Mouse (Mus musculus) liver, adult 2 months (tissue): ENCODE results near the gene Arhgap42. TPM values are rescaled to one million over a fixed set of nuclear protein-coding genes. Genes with fewer than 3 reads are reported as not detected.
A peak's percentile ranks its signal among the peaks of the same experiment; 100 is the strongest.

Source experiments
- DNase-seq: peaks from one replicate; pipeline ENCODE4 v3.0.0-alpha.2; 2011; ENCODE audit warnings: low read depth, low spot score; ENCODE audit errors: extremely low read depth
- H3K27ac ChIP-seq: fragments of 200-500 bp; replicated peaks from 2 replicates; pipeline ENCODE4 v1.5.1; 2012; ENCODE audit warnings: low read depth, mild to moderate bottlenecking, control low read depth, inconsistent platforms, low read length; ENCODE audit not compliant: insufficient read depth
- H3K27me3 ChIP-seq: fragments of 200-500 bp; 2 replicates; pipeline ENCODE4 v1.6.1; 2012; ENCODE audit warnings: mild to moderate bottlenecking, moderate library complexity, low read length, inconsistent platforms; ENCODE audit not compliant: control insufficient read depth, insufficient read depth
- H3K36me3 ChIP-seq: fragments of 200-500 bp; 2 replicates; pipeline ENCODE4 v1.6.1; 2012; ENCODE audit warnings: low read length, inconsistent platforms; ENCODE audit not compliant: control insufficient read depth, insufficient read depth
- H3K4me1 ChIP-seq: fragments of 200-500 bp; 2 replicates; pipeline ENCODE4 v1.6.1; 2011; ENCODE audit warnings: low read length; ENCODE audit not compliant: control insufficient read depth, insufficient read depth
- H3K4me3 ChIP-seq: fragments of 200-500 bp; 2 replicates; pipeline ENCODE4 v1.5.1; 2011; ENCODE audit warnings: low read depth, mild to moderate bottlenecking, control low read depth, low read length, moderate library complexity; ENCODE audit not compliant: insufficient read depth
- H3K79me2 ChIP-seq: fragments of 200-500 bp; 2 replicates; pipeline ENCODE4 v1.6.1; 2012; ENCODE audit warnings: inconsistent platforms, mild to moderate bottlenecking, low read length, moderate library complexity; ENCODE audit not compliant: control insufficient read depth, insufficient read depth
- H3K9ac ChIP-seq: fragments of 200-500 bp; 2 replicates; pipeline ENCODE4 v1.6.1; 2012; ENCODE audit warnings: low read depth, mild to moderate bottlenecking, control low read depth, inconsistent platforms, low read length
- CTCF ChIP-seq: fragments of 200-500 bp; IDR thresholded peaks from 2 replicates; pipeline ENCODE4 v1.5.1; 2011; ENCODE audit warnings: low read depth, low read length, control low read depth
- POLR2A ChIP-seq: fragments of 200-500 bp; IDR thresholded peaks from 2 replicates; pipeline ENCODE4 v1.6.1; 2011; ENCODE audit warnings: low read length, control low read depth; ENCODE audit not compliant: insufficient read depth; ENCODE audit errors: extremely low read depth
- WGBS: fragments of 180-500 bp; shearing (Covaris S2); methylation state at CpG from one replicate; pipeline ENCODE4 v1.1.7; 2018; 5-methylcytosine and 5-hydroxymethylcytosine counted together
- polyA plus RNA-seq: library from polyadenylated mRNA; depleted of rRNA; stranded (reverse); fragments of >200 nt; gene quantifications from 2 replicates; pipeline ENCODE4 v1.2.3, GENCODE M21; 2012
- total RNA-seq: library from RNA; depleted of rRNA; stranded (reverse); fragments of >200 nt; gene quantifications from 2 replicates; pipeline ENCODE4 v1.2.3, GENCODE M21; 2014

The Arhgap42 gene
- total and polyA plus RNA-seq, 2 experiments: 21.8 to 28.1 TPM

DNA sequence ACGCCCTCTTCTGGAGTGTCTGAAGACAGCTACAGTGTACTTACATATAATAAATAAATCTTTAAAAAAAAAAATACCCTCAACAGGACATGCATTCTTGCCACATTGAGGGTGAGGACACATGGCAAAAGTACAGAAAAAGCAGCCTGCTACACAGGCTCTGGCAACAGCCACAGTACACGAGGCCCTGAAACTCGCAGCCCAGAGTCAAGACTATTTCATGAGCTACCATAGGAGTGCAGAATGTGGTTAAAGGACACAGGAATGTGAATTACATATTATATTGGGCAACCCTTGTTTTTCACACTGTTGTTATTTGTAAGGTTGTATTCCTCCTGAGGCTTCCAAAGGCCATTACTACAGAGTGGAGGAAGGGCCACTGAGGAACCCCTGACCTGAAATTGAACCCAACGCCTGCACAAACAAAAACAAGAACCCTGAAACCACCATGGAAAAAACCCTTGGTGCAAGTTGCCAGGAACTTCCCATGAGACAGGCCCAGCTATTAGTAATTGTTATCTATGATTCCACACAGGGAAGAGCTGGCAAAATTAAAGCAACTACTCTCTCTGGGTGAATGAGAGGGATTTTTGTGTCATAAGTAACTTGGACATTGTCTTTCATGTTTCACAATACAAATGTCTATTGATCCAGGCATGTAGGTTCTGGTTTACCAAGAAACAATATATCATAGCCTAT, 109.8 kb downstream of the Arhgap42 start:
- no peak overlapping the region for H3K4me3 ChIP-seq
- WGBS: 32% methylated on average over 4 of the region's 4 CpGs
- no peak overlapping the region for H3K9ac ChIP-seq
- peak overlapping the region; percentile 48 for H3K27ac ChIP-seq
- no peaks in the 10 kb centered on the region for H3K36me3 ChIP-seq
- peaks cover 24% of the 10 kb centered on the region for H3K79me2 ChIP-seq
- DNase-seq: peak; percentile 85
- TF ChIP-seq POLR2A: no peak
- TF ChIP-seq CTCF: no peak
- peaks cover 19% of the 10 kb centered on the region for H3K4me1 ChIP-seq
- H3K27me3 ChIP-seq: no peaks in the 10 kb centered on the region

DNA sequence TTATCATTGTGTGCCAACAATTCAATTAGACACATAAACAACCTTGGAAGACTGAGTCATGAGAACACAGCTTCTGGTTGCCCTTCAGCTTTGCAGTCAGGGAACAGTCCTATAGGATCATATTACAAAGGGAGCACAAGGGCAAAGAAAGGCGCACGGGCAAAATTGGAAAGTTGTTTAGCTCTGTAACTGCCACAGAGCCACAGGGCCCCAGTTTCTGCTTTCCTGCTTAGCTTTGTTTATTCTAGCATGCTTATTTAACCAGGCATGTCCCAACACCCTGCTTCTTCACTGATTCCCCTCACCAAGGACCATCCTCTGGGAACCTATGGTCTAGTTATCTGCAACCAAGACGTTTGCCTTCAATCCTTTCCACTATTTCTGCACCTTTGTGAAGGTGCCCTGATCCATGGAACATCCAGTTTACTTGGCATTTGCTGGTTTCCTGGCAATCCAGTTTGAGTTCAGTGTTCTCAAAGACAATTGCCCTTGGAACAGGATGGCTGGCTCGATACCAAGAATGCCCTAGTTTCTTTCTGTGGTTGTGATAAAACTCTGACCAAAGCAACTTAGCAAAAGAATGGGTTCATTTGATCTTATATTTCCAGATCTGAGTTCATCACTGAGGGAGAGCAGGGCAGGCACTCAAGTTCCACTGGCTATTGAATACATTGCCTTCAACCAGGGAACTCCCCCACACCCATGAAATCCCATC, 111.7 kb downstream of the Arhgap42 start:
- no peak for TF ChIP-seq CTCF
- no peak for TF ChIP-seq POLR2A
- Histone ChIP-seq H3K27me3 (no peaks in the 10 kb centered on the region), H3K27ac (peak overlapping the region; percentile 60), H3K79me2 (peaks cover 21% of the 10 kb centered on the region), H3K4me1 (peaks cover 19% of the 10 kb centered on the region), H3K36me3 (no peaks in the 10 kb centered on the region), H3K9ac (no peak overlapping the region), H3K4me3 (no peak overlapping the region)
- peak; percentile 94 for DNase-seq
- 9% methylated on average over 4 of the region's 4 CpGs for WGBS

GRCm38 (mm10) chr9:9124156-9124555, 114.7 kb downstream of the Arhgap42 start:
- H3K36me3 ChIP-seq: peaks cover 2% of the 10 kb centered on the region
- H3K4me1 ChIP-seq: peaks cover 17% of the 10 kb centered on the region
- DNase-seq: no peak
- 73% methylated on average over 2 of the region's 2 CpGs for WGBS
- H3K79me2 ChIP-seq: peaks cover 21% of the 10 kb centered on the region
- H3K27ac ChIP-seq: no peak overlapping the region
- H3K4me3 ChIP-seq: no peak overlapping the region
- H3K9ac ChIP-seq: no peak overlapping the region
- no peak for TF ChIP-seq POLR2A
- TF ChIP-seq CTCF: no peak
- H3K27me3 ChIP-seq: no peaks in the 10 kb centered on the region

DNA sequence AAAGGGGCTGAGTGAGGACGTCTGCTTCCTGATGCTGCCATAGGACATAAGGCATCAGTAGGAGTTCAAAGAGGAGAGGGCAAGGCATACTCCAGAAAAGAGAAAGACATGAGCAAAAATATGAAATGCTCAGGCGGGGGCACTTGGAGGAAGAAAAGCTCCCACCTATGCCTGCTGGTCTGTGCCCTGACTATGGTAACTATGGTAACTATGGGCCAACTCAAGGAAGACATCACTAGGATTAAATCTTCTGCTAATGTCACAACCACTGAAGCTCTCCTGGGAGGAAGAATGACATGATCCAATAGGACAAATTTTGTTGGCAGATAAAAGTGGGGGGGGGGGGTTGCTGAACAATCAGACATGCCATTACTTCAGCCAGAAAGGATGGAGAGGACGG, 124.6 kb downstream of the Arhgap42 start:
- WGBS: 89% methylated on average over 3 of the region's 3 CpGs
- peaks cover 9% of the 10 kb centered on the region for H3K36me3 ChIP-seq
- TF ChIP-seq POLR2A (no peak), CTCF (no peak)
- no peak for DNase-seq
- H3K27ac ChIP-seq: no peak overlapping the region
- no peaks in the 10 kb centered on the region for H3K27me3 ChIP-seq
- H3K9ac ChIP-seq: no peak overlapping the region
- H3K4me3 ChIP-seq: no peak overlapping the region
- peaks cover 22% of the 10 kb centered on the region; the same call in 1 of the 2 replicates for H3K79me2 ChIP-seq
- peaks cover 1% of the 10 kb centered on the region; the same call in 1 of the 2 replicates for H3K4me1 ChIP-seq

DNA sequence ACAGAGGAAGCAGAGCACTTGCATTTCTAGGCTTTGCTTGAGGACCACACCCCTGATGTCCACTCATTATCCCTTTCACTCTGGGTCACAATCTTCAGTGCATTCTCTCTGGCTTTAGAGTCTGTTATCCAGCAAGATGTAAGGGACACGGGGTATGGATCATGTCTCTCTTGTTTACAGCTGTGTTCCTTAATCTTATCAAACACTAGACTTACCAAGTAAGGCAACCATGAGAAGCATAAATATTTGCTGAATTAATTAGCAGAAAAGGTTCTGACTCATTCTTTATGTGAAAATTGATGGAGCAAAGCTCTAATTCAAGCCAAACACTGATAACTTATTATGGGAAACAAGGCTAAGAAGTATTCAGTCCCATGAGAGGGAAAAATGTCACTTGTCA, 125.1 kb downstream of the Arhgap42 start:
- 62% methylated on average over 1 of the region's 1 CpGs for WGBS
- Histone ChIP-seq H3K4me1 (peaks cover 1% of the 10 kb centered on the region; the same call in 1 of the 2 replicates), H3K27me3 (no peaks in the 10 kb centered on the region), H3K36me3 (peaks cover 9% of the 10 kb centered on the region), H3K9ac (no peak overlapping the region), H3K27ac (0 out of 2 replicates have a peak overlapping the region, but pooled peaks have one; percentile 54), H3K4me3 (no peak overlapping the region), H3K79me2 (peaks cover 22% of the 10 kb centered on the region; the same call in 1 of the 2 replicates)
- no peak for TF ChIP-seq POLR2A
- TF ChIP-seq CTCF: no peak
- DNase-seq: peak; percentile 55

GRCm38 (mm10) chr9:9112921-9113320, 126.0 kb downstream of the Arhgap42 start:
- no peak for DNase-seq
- Histone ChIP-seq H3K4me3 (no peak overlapping the region), H3K27me3 (no peaks in the 10 kb centered on the region), H3K27ac (no peak overlapping the region), H3K4me1 (peaks cover 1% of the 10 kb centered on the region; the same call in 1 of the 2 replicates), H3K9ac (no peak overlapping the region), H3K36me3 (peaks cover 9% of the 10 kb centered on the region), H3K79me2 (peaks cover 28% of the 10 kb centered on the region; the same call in 1 of the 2 replicates)
- WGBS: 79% methylated on average over 4 of the region's 4 CpGs
- TF ChIP-seq POLR2A (no peak), CTCF (no peak)
